Mouse (Mus musculus) liver, postnatal 0 days (tissue): ENCODE results near the gene Borcs7. TPM values are rescaled to one million over a fixed set of nuclear protein-coding genes. Genes with fewer than 3 reads are reported as not detected.

Experiments
- ATAC-seq: fragments of 200-750 bp; cut with Nextera tagmentation; 2 replicates; pipeline ENCODE4 v1.8.0; 2017; ENCODE audit warnings: mild to moderate bottlenecking, moderate library complexity
- DNase-seq: peaks from one replicate; pipeline ENCODE4 v3.0.0-alpha.2; 2016
- H3K27ac ChIP-seq: fragments of 300-500 bp; sonication (generic); 2 replicates; pipeline ENCODE4 v1.5.1; 2014; ENCODE audit warnings: antibody characterized with exemption, moderate library complexity, mild to moderate bottlenecking, low read depth
- H3K27me3 ChIP-seq: fragments of 300-500 bp; sonication (generic); 2 replicates; pipeline ENCODE4 v1.6.1; 2014; ENCODE audit warnings: low read length, control low read depth, mixed read lengths; ENCODE audit not compliant: insufficient read depth
- H3K36me3 ChIP-seq: fragments of 300-500 bp; sonication (generic); replicated peaks from 2 replicates; pipeline ENCODE4 v1.6.1; 2014; ENCODE audit warnings: mild to moderate bottlenecking, control low read depth, low read length, moderate library complexity, mixed read lengths; ENCODE audit not compliant: insufficient read depth
- H3K4me1 ChIP-seq: fragments of 300-500 bp; sonication (generic); 2 replicates; pipeline ENCODE4 v1.6.1; 2014; ENCODE audit warnings: antibody characterized with exemption, mild to moderate bottlenecking, control low read depth; ENCODE audit not compliant: insufficient read depth
- H3K4me2 ChIP-seq: fragments of 300-500 bp; sonication (generic); 2 replicates; pipeline ENCODE4 v1.6.1; 2014; ENCODE audit warnings: low read depth, mild to moderate bottlenecking, low read length, moderate library complexity, mixed read lengths
- H3K4me3 ChIP-seq: fragments of 300-500 bp; sonication (generic); 2 replicates; pipeline ENCODE4 v1.5.1; 2014; ENCODE audit warnings: low read depth, low read length
- H3K9ac ChIP-seq: fragments of 300-500 bp; sonication (generic); replicated peaks from 2 replicates; pipeline ENCODE4 v1.6.1; 2014; ENCODE audit warnings: mild to moderate bottlenecking, moderate library complexity
- H3K9me3 ChIP-seq: fragments of 300-500 bp; sonication (generic); 2 replicates; pipeline ENCODE4 v1.6.1; 2016; ENCODE audit warnings: mild to moderate bottlenecking, control low read depth, low read length, mixed read lengths
- CTCF ChIP-seq: sonication (generic); IDR thresholded peaks from 2 replicates; pipeline ENCODE4 v1.5.1; 2016; ENCODE audit warnings: antibody characterized with exemption, low read depth
- EP300 ChIP-seq: IDR thresholded peaks from 2 replicates; pipeline ENCODE4 v1.6.1; 2016; ENCODE audit warnings: antibody characterized with exemption, low read depth, mild to moderate bottlenecking
- WGBS: fragments of 180-500 bp; shearing (Covaris S2); extraction: QIAGEN DNeasy Blood & Tissue Kit; methylation state at CpG from one replicate; pipeline ENCODE4 v1.1.7; 2014; ENCODE audit not compliant: insufficient replicate concordance; 5-methylcytosine and 5-hydroxymethylcytosine counted together
- polyA plus RNA-seq: library from polyadenylated mRNA; unstranded; fragments of >200 nt; fragmentation: Nextera tagmentation; extraction: Ambion mirVana; gene quantifications from 2 replicates; pipeline ENCODE4 v1.2.1, GENCODE M21; 2015

Borcs7 gene
- polyA plus RNA-seq, 1 experiment from 2014 or later, result 7.1 TPM

DNA sequence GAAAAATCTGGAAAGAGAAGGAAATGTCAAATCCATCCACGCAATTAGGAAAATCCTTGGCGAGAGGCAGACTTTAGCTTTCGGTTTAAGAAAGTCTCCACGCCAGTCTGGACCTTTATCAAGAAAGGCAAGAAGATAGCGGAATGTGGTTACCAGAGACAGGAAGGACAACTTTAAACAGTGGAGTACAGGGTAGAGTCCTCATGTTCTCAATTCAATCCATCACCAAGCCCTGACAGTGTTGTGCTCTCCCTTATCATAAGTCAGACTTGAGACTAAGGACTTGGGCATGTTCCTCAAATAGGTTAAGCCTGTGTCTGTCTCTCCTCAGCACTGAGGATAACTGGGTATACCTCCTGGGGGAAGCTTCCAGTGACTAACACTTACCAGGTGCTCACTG, 19.9 kb upstream of the Borcs7 start:
- H3K9ac ChIP-seq, result peak overlapping the region; percentile 42; the same call in 1 of the 2 replicates
- no peak for DNase-seq
- 39% methylated on average over 5 of the region's 5 CpGs for WGBS
- no peaks in the 10 kb centered on the region for H3K9me3 ChIP-seq
- H3K36me3 ChIP-seq, result no peaks in the 10 kb centered on the region
- peak overlapping the region; percentile 63 for H3K4me2 ChIP-seq
- peaks cover 25% of the 10 kb centered on the region for H3K4me1 ChIP-seq
- no peak for TF ChIP-seq CTCF
- no peak for TF ChIP-seq EP300
- peak overlapping the region; percentile 19; the same call in 1 of the 2 replicates for H3K4me3 ChIP-seq
- peak overlapping the region; percentile 89; the same call in 1 of the 2 replicates for H3K27ac ChIP-seq
- no peaks in the 10 kb centered on the region for H3K27me3 ChIP-seq
- no peak for ATAC-seq

DNA sequence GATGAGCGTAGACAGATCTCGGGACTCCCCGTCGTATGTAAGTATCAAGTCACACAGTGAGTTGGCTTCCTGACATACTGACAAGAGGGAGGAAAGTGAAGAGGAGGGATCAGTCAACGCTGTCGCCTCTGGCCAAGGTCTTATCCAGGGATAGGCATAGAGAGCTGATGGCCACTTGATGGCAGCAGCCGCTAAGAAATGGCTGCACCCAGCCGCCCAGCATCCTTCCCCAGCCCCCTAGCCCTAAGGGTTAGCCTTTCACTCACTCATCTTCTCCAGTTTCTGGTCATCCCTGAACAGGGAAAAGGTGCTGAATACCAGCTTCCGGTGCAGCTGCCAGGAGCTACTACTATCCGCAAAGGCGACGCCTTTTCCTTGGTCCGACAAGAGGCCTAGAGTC, 19.0 kb upstream of the Borcs7 start:
- H3K36me3 ChIP-seq, result no peaks in the 10 kb centered on the region
- H3K9me3 ChIP-seq, result no peaks in the 10 kb centered on the region
- DNase-seq (peak; percentile 71), ATAC-seq (0 out of 2 replicates have a peak, but pooled peaks have one; percentile 13)
- peaks cover 25% of the 10 kb centered on the region for H3K4me1 ChIP-seq
- WGBS, result 29% methylated on average over 13 of the region's 13 CpGs
- H3K27ac ChIP-seq, result no peak overlapping the region
- TF ChIP-seq CTCF, result peak; percentile 86
- TF ChIP-seq EP300, result no peak
- no peaks in the 10 kb centered on the region for H3K27me3 ChIP-seq
- H3K9ac ChIP-seq, result peak overlapping the region; percentile 26; the same call in 1 of the 2 replicates
- no peak overlapping the region; the same call in 1 of the 2 replicates for H3K4me3 ChIP-seq
- H3K4me2 ChIP-seq, result peak overlapping the region; percentile 63

DNA sequence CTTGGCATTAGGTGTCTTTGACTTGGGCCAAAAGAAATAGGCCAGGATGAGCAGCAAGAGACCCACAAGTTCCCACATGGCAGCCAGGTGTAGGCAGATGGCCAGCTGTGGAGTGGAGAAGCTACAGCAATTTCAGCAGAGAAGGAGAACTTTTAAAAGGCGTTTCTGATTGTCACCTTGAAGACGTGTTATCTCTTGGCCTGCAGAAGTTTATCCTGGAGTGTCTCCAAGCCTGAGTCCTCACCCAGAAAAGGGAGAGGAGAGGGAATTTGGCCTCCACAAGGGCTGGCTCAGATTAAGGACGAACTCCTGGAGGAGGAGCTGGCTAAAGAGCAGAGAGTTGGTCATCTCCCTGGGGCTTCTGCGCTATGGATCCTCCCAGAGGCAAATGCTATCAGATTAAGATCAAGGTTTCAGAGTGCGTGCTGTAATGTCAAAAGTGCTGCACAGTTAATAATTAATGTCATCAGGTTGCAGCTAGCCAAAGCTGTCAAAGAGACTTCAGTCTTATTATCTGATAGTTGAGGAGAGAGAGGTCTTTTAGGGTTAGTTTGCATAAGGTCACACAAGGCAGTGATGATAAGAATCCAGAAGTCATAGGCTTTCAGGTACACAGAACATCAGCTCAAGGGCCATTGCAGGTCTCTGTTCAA, 16.8 kb upstream of the Borcs7 start, which contains the start of gene Cyp17a1:
TSS of gene Cyp17a1 (minus strand) at position 407 of the 653 bp plus-strand sequence.
- H3K36me3 ChIP-seq, result no peaks in the 10 kb centered on the region
- no peak within 1 kb of the TSS for H3K4me3 ChIP-seq
- H3K9me3 ChIP-seq, result no peaks in the 10 kb centered on the region
- 49% methylated on average over 5 of the region's 5 CpGs for WGBS
- peaks cover 23% of the 10 kb centered on the region for H3K4me1 ChIP-seq
- H3K27me3 ChIP-seq, result no peaks in the 10 kb centered on the region
- DNase-seq (no peak), ATAC-seq (no peak)
- H3K4me2 ChIP-seq, result peak within 1 kb of the TSS; percentile 28; the same call in 1 of the 2 replicates
- H3K27ac ChIP-seq, result no peak within 1 kb of the TSS
- no peak within 1 kb of the TSS for H3K9ac ChIP-seq
- TF ChIP-seq EP300 (no peak), CTCF (no peak)

DNA sequence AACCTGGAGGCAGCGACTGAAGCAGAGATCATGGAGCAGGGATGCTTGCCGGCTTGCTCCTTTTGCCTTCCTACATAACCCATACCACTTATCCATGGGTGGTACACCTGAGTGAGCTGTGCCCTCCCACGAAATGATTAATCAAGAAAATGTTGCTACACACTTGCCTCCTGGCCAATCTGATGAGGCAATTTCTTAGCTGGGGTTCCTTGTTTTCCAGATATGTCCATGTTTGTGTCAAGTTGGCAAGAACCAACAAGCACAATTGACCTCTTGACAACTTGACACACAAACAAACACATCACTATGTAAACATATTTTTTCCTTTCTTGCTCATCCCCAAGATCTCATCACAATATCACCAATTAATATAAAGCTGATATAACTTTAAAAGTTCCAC, 14.1 kb upstream of the Borcs7 start:
- ATAC-seq, result no peak
- H3K27me3 ChIP-seq, result no peaks in the 10 kb centered on the region
- H3K4me2 ChIP-seq, result no peak overlapping the region
- no peaks in the 10 kb centered on the region for H3K36me3 ChIP-seq
- no peak overlapping the region for H3K4me3 ChIP-seq
- peaks cover 20% of the 10 kb centered on the region for H3K4me1 ChIP-seq
- no peak overlapping the region for H3K27ac ChIP-seq
- 77% methylated on average over 3 of the region's 3 CpGs for WGBS
- no peak overlapping the region for H3K9ac ChIP-seq
- H3K9me3 ChIP-seq, result no peaks in the 10 kb centered on the region
- DNase-seq, result no peak
- no peak for TF ChIP-seq EP300
- TF ChIP-seq CTCF, result no peak

DNA sequence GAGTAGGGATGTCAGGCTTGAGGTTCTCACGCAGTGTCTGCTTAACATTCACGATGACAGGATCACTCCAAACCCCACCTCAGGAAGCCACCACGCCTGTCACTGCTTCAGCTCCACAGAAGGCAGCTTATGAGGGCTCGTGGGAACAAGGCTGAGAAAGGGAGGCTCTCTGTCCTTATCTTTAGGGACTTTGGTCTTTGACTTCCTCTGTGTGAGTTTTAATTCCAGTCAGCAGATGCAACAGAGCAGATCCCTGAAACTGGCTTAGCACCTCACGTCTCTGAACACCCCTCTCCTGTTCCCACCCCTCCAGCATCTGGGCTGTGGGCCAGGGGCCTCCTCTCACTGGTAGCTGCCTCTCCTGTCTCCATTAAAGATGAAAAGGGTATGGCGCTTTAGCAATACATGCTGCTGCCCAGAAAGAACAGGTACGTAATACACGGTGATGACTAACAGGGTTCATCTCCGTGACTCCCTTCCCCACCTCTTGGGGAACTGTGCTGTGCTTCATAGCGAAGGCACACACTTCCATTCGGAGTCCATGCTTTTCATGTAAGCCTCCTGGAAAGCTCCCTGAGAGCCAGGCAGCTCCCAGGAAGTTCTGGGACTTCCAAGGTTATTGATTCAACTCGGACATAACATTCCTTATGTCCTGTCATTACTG, 9.9 kb upstream of the Borcs7 start:
- H3K4me1 ChIP-seq, result peaks cover 5% of the 10 kb centered on the region; the same call in 1 of the 2 replicates
- ATAC-seq (no peak), DNase-seq (no peak)
- no peak overlapping the region for H3K9ac ChIP-seq
- 48% methylated on average over 12 of the region's 12 CpGs for WGBS
- H3K9me3 ChIP-seq, result no peaks in the 10 kb centered on the region
- no peaks in the 10 kb centered on the region for H3K36me3 ChIP-seq
- H3K4me3 ChIP-seq, result no peak overlapping the region
- no peak overlapping the region for H3K4me2 ChIP-seq
- no peak overlapping the region for H3K27ac ChIP-seq
- TF ChIP-seq CTCF (no peak), EP300 (no peak)
- H3K27me3 ChIP-seq, result no peaks in the 10 kb centered on the region

DNA sequence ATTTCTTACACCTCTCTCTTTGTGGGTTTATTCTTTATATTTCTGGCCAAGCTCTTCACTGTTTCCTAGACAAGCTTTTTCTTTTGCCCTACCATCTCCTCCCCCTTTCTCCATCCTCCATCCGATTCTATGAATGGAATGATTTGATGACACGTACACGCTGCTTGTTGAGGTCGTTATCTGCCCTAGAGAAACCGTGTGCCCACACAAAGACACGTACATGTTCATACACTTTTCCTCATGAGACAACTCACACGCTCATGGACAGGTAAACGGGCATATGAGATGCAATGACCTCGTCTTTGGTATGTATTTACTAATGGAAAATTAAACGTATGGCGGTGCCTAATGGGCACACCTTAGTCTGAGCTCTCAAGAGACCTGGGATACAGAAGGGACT, 681 bp downstream of the Borcs7 start:
- H3K9ac ChIP-seq, result peak overlapping the region; percentile 71
- no peak for ATAC-seq
- 70% methylated on average over 11 of the region's 11 CpGs for WGBS

More for the DNA sequence above, 681 bp downstream of the Borcs7 start:
- peak overlapping the region; percentile 74 for H3K4me3 ChIP-seq
- H3K27ac ChIP-seq, result no peak overlapping the region
- H3K4me1 ChIP-seq, result peaks cover 8% of the 10 kb centered on the region
- DNase-seq, result no peak
- TF ChIP-seq EP300 (no peak), CTCF (no peak)
- H3K4me2 ChIP-seq, result peak overlapping the region; percentile 75
- H3K9me3 ChIP-seq, result no peaks in the 10 kb centered on the region
- no peaks in the 10 kb centered on the region for H3K27me3 ChIP-seq
- no peaks in the 10 kb centered on the region for H3K36me3 ChIP-seq
